Mouse (Mus musculus) adrenal gland, postnatal 14 days (tissue): ENCODE measurements around the gene Urad. TPM values are rescaled to one million over a fixed set of nuclear protein-coding genes. Genes with fewer than 3 reads are reported as not detected.

Experiments used
- DNase-seq: peaks from one replicate; pipeline ENCODE4 v3.0.0; 2021; ENCODE audit warnings: mixed read lengths
- total RNA-seq: library from RNA; stranded (reverse); gene quantifications from 2 replicates; pipeline ENCODE4 v1.2.3, GENCODE M21; 2021

The Urad gene
- total RNA-seq, 1 experiment from 2014 or later, result 12.9 TPM

DNA sequence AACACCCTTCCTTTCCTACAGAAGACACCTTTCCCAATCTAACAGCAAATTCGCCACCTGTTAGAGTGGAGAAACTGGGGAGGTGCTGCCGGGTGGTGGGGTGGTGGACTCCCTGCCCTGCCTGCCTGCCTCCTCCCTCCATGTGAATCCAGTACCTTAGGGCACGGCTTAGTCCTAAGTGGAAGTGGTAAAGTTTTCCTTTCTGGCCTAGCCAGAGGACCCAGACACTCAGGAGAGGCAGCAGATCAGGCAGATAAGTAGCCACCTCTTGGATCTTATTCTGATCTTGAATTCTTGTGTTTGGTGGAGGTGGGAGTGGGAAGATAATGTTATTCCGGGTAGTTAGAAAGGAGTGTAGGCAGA lies 22.3 kb downstream of the Urad start:
- DNase-seq, result no peak

GRCm38 (mm10) chr5:147299255-147300000 lies 22.8 kb downstream of the Urad start:
- DNase-seq, result peak; percentile 60

GRCm38 (mm10) chr5:147297249-147297648 lies 25.0 kb downstream of the Urad start:
- no peak for DNase-seq

GRCm38 (mm10) chr5:147294121-147294520 lies 28.1 kb downstream of the Urad start:
- DNase-seq, result no peak

DNA sequence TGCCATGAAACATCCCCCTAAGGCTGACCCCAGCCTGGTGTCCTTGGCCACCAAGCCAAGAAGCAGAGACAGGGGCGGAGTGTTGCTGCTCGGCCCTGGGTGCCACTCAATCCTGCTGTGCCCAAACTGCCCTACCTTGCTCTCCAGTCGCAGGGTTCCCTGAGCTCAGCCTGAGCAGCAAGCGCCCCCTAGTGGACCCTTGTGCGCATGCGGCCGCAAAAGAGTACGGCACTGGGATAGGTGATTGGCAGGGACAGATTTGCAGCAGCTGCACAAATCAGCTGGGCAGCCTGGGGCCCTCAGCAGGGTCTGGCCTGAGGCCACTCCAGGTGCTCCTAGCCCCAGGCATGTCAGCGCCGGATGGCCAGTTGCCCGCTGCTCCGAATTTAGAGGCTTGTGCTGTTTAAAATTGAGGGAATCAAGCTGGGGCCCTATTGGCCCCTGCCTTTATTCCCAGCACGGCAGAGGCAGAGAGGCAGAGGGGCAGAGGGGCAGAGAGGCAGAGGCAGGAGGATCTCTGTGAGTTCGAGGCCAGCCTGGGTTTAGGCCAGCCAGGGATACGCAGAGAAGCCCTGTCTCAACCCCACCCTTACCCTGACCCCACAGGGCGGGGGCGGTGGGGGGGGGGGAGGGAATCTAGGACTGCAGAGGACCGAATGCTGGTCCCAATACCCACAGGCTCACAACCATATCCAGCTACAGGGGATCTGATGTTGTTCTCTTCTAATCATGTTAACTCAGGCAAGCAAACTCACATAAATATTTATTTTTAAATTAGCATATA lies 28.9 kb downstream of the Urad start:
- peak; percentile 82 for DNase-seq

- DNase-seq, result no peak
These were observed 29.6 kb downstream of the Urad start for GRCm38 (mm10) chr5:147292506-147293120.

DNA sequence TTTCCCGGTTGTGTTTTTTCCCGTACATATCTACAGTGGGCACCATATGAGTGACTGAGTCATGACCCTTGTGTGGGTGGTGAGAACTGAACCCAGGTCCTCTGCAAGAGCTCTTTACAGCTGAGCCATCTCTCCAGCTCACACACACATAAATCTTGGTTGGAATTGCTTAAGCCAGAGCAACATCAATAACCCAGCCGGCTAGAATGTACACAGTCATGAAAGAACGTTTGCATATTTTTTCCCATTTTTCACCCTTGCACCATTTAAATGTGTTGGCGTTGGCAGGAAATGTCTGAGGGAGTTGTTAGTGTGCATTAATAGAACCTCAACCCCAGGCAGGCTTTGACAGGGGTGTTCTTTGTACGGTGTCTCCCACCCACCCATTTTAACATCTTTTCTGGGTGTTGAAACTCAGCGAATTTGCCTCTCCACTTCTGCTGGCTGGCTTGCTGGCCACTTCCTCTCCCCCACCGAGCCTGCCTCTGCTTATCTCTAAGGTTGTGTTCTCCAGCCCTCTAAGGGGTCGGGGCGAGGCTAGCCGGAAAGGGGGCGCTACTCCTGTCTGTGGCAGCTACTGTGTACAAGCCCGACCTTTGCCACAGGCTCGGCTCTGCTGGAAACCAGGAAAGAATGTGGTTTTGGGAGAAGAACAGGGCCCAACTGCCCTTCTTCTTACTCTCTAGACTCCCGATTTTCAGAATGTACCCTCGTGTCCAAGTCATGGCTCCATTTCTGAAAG lies 30.3 kb downstream of the Urad start:
- DNase-seq, result no peak

- no peak for DNase-seq
These were observed 37.9 kb downstream of the Urad start for GRCm38 (mm10) chr5:147284365-147284764.

DNA sequence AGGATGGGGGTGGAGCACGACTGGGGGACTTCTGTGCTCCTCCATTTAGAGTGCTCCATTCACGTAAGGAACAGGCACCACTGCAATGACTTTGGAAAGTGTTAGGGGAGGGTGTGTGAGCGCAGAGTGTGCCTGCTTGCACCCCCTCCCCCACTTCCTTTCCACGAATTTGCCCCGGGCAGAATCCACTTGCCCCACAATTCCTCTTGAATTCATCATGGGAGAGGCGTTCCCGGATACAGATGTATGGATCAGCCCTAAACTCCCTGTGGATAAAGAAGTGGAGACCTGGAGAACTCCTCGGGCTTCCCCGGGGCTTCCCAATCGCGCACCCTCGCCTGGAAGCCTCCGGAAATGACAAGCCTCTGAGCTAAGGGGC lies 44.7 kb downstream of the Urad start:
- no peak for DNase-seq

DNA sequence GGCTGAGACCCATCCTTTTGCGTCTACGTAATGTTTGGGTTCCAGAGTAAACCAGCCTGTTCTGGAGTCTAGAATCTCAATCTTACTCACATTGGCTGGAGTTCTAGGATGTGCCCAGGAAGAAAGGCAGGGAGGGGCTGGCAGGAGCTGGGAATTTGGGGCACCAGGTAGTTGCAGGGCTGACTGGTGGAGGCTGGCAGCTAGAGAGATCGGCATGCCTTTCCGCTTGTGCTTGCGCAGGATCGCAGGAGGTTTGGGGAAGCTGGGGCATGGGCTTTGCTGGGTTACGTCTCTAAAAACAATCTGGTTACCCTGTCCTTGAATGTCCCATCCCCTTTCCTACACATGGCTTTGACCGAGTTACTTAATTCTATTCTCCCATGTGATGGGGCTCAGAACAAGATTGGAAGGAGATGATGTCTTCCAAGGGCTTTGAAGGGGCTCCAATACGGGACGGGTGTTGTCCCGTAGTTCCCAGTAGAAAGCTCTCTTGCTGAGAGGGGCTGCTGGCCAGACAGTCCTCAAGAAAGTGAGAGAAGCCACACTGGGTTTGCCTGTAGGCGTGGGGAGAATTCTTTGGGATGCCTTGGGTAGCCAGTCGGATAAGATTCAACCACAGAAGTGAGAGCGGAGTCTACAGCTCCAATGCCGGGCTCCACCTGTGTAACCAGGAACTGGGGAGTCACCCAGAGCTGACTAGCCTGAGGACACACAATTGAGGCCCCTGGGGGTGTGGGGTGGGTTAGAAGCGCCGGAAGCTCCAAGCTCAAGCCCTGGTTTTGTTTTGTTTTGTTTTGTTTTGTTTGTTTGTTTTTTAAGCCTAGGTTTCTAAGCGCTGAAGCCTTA lies 45.3 kb downstream of the Urad start:
- no peak for DNase-seq

DNA sequence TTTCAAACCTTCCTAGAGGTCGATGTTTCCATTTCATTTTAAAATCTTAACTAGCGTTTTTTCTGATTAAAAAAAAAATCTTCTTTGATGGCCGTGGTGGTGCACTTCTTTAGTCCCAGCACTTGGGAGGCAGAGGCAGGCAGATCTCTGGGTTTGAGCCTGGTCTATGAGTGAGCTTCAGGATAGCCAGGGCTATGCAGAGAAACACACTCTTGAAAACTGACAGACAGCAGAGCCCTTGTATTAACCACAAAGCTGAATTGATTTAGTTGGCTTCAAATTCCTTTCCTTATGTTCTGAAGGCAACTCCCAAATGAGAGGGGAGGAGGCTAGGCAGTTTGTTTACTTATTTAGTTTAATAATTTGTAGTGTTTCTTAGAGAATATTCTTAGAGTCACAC lies 46.5 kb downstream of the Urad start:
- DNase-seq, result no peak

DNA sequence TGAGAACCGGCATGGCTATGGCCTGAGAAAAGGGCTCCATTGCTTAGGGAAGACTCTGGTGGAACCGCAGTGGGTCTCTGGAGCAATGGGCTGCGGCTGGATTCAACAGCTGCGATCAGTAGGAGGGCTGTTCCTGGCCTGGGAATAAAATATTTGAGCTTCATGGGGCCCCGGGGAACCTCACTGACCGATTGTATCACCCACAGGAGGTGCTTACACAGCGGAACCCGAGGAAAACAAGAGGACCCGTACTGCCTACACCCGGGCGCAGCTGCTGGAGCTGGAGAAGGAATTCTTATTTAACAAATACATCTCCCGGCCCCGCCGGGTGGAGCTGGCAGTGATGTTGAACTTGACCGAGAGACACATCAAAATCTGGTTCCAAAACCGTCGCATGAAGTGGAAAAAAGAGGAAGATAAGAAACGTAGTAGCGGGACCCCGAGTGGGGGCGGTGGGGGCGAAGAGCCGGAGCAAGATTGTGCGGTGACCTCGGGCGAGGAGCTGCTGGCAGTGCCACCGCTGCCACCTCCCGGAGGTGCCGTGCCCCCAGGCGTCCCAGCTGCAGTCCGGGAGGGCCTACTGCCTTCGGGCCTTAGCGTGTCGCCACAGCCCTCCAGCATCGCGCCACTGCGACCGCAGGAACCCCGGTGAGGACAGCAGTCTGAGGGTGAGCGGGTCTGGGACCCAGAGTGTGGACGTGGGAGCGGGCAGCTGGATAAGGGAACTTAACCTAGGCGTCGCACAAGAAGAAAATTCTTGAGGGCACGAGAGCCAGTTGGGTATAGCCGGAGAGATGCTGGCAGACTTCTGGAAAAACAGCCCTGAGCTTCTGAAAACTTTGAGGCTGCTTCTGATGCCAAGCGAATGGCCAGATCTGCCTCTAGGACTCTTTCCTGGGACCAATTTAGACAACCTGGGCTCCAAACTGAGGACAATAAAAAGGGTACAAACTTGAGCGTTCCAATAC lies 47.8 kb downstream of the Urad start:
- DNase-seq, result no peak

GRCm38 (mm10) chr5:147272808-147273345 lies 49.4 kb downstream of the Urad start:
- no peak for DNase-seq

GRCm38 (mm10) chr5:147272046-147272807 lies 50.0 kb downstream of the Urad start:
- DNase-seq, result no peak

GRCm38 (mm10) chr5:147270673-147271655 lies 51.3 kb downstream of the Urad start:
- no peak for DNase-seq

DNA sequence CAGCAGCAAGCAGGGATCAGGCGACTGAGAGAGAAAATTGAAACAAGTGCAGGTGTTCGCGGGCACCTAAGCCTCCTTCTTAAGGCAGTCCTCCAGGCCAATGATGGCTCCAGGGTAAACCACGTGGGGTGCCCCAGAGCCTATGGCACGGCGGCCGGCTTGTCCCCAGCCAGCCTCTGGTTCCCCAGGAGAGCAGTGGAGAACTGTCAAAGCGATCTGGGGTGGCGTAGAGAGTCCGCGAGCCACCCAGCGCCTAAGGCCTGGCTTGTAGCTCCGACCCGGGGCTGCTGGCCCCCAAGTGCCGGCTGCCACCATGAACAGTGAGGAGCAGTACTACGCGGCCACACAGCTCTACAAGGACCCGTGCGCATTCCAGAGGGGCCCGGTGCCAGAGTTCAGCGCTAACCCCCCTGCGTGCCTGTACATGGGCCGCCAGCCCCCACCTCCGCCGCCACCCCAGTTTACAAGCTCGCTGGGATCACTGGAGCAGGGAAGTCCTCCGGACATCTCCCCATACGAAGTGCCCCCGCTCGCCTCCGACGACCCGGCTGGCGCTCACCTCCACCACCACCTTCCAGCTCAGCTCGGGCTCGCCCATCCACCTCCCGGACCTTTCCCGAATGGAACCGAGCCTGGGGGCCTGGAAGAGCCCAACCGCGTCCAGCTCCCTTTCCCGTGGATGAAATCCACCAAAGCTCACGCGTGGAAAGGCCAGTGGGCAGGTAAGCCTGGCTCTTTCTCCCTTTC lies 52.1 kb downstream of the Urad start, which contains the start of gene Pdx1:
TSS of gene Pdx1 (plus strand) at position 34 of the 747 bp plus-strand sequence.
- DNase-seq, result no peak

DNA sequence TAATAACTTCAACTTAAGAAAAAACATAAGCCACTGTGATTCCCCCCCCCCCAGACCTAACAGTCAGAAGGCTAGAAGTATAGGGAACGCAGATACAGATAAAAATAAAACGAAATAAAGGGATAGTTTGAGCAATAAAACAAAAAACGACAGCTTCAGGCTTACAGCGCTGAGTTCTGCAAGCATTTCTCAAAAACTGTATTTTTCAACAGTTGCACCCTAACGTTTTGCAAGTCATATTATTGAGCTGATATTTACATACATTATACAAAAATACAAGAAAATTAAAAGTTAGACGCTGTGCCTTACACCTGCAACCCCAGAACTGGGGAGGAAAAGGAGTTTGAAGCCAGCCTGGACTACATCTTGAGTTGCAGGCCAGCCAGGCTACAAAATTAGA lies 52.9 kb downstream of the Urad start:
- DNase-seq, result no peak
